Mouse (Mus musculus) embryonic facial prominence, embryonic 14.5 days (tissue): ENCODE measurements around the gene Gm20388. TPM values are rescaled to one million over a fixed set of nuclear protein-coding genes. Genes with fewer than 3 reads are reported as not detected.

Experiments used
- ATAC-seq: fragments of 200-750 bp; cut with Nextera tagmentation; 2 replicates; pipeline ENCODE4 v1.8.0; 2017; ENCODE audit warnings: low read depth, moderate number of reproducible peaks, moderate TSS enrichment
- DNase-seq: peaks from one replicate; pipeline ENCODE4 v3.0.0-alpha.2; 2015; ENCODE audit warnings: low spot score
- H3K27ac ChIP-seq: fragments of 300-500 bp; sonication (generic); replicated peaks from 2 replicates; pipeline ENCODE4 v1.5.1; 2014; ENCODE audit warnings: low read depth, mild to moderate bottlenecking, low read length, moderate library complexity
- H3K27me3 ChIP-seq: fragments of 300-500 bp; sonication (generic); replicated peaks from 2 replicates; pipeline ENCODE4 v1.6.1; 2014; ENCODE audit warnings: low read length; ENCODE audit not compliant: control insufficient read depth, insufficient read depth
- H3K36me3 ChIP-seq: fragments of 300-500 bp; sonication (generic); 2 replicates; pipeline ENCODE4 v1.6.1; 2014; ENCODE audit warnings: low read length, mixed read lengths; ENCODE audit not compliant: control insufficient read depth, insufficient read depth
- H3K4me1 ChIP-seq: fragments of 300-500 bp; sonication (generic); 2 replicates; pipeline ENCODE4 v1.6.1; 2014; ENCODE audit warnings: antibody characterized with exemption, low read length; ENCODE audit not compliant: control insufficient read depth, insufficient read depth
- H3K4me2 ChIP-seq: fragments of 300-500 bp; sonication (generic); 2 replicates; pipeline ENCODE4 v1.6.1; 2014; ENCODE audit warnings: low read depth, mild to moderate bottlenecking, low read length, moderate library complexity, mixed read lengths
- H3K4me3 ChIP-seq: fragments of 300-500 bp; sonication (generic); 2 replicates; pipeline ENCODE4 v1.5.1; 2014; ENCODE audit warnings: low read depth, mild to moderate bottlenecking, low read length
- H3K9ac ChIP-seq: fragments of 300-500 bp; sonication (generic); 2 replicates; pipeline ENCODE4 v1.6.1; 2014; ENCODE audit warnings: low read depth, mild to moderate bottlenecking, low read length, moderate library complexity, mixed read lengths
- H3K9me3 ChIP-seq: fragments of 300-500 bp; sonication (generic); 2 replicates; pipeline ENCODE4 v1.6.1; 2016; ENCODE audit warnings: low read length; ENCODE audit not compliant: control insufficient read depth
- WGBS: fragments of 180-500 bp; shearing (Covaris S2); extraction: QIAGEN DNeasy Blood & Tissue Kit; methylation state at CpG from one replicate; pipeline ENCODE4 v1.1.7; 2014; 5-methylcytosine and 5-hydroxymethylcytosine counted together
- polyA plus RNA-seq: library from polyadenylated mRNA; unstranded; fragments of >200 nt; fragmentation: Nextera tagmentation; extraction: Ambion mirVana; gene quantifications from 2 replicates; pipeline ENCODE4 v1.2.1, GENCODE M21; 2014

The Gm20388 gene
- polyA plus RNA-seq, 1 experiment from 2014 or later: not detected

- Histone ChIP-seq H3K4me1 (no peaks in the 10 kb centered on the region), H3K27ac (no peak overlapping the region), H3K4me2 (no peak overlapping the region), H3K4me3 (no peak overlapping the region), H3K9ac (no peak overlapping the region), H3K27me3 (no peaks in the 10 kb centered on the region), H3K36me3 (no peaks in the 10 kb centered on the region), H3K9me3 (no peaks in the 10 kb centered on the region)
- 79% methylated on average over 5 of the region's 5 CpGs for WGBS
- DNase-seq (no peak), ATAC-seq (no peak)
Observed at GRCm38 (mm10) chr8:124146286-124146685, 4235.6 kb downstream of the Gm20388 start.

GRCm38 (mm10) chr8:124150009-124150408, 4239.4 kb downstream of the Gm20388 start:
- WGBS: 64% methylated on average over 11 of the region's 11 CpGs
- ATAC-seq (no peak), DNase-seq (peak; percentile 33)
- Histone ChIP-seq H3K4me3 (no peak overlapping the region), H3K9ac (no peak overlapping the region), H3K9me3 (no peaks in the 10 kb centered on the region), H3K4me2 (no peak overlapping the region), H3K4me1 (no peaks in the 10 kb centered on the region), H3K27me3 (no peaks in the 10 kb centered on the region), H3K27ac (no peak overlapping the region), H3K36me3 (no peaks in the 10 kb centered on the region)

GRCm38 (mm10) chr8:124150536-124150935, 4239.9 kb downstream of the Gm20388 start:
- WGBS: 73% methylated on average over 5 of the region's 5 CpGs
- no peak overlapping the region for H3K27ac ChIP-seq

GRCm38 (mm10) chr8:124151881-124152280, 4241.2 kb downstream of the Gm20388 start:
- ATAC-seq (no peak), DNase-seq (no peak)
- no peaks in the 10 kb centered on the region for H3K36me3 ChIP-seq
- H3K4me1 ChIP-seq: no peaks in the 10 kb centered on the region
- H3K27ac ChIP-seq: no peak overlapping the region
- H3K9ac ChIP-seq: no peak overlapping the region
- no peak overlapping the region for H3K4me3 ChIP-seq
- WGBS: 73% methylated on average over 6 of the region's 6 CpGs
- H3K27me3 ChIP-seq: no peaks in the 10 kb centered on the region
- no peaks in the 10 kb centered on the region for H3K9me3 ChIP-seq
- H3K4me2 ChIP-seq: no peak overlapping the region

More at GRCm38 (mm10) chr8:124150536-124150935, 4239.9 kb downstream of the Gm20388 start:
- DNase-seq (no peak), ATAC-seq (no peak)
- no peak overlapping the region for H3K4me2 ChIP-seq
- H3K36me3 ChIP-seq: no peaks in the 10 kb centered on the region
- H3K9me3 ChIP-seq: no peaks in the 10 kb centered on the region
- no peak overlapping the region for H3K9ac ChIP-seq
- H3K4me1 ChIP-seq: no peaks in the 10 kb centered on the region
- H3K27me3 ChIP-seq: no peaks in the 10 kb centered on the region
- no peak overlapping the region for H3K4me3 ChIP-seq

- Histone ChIP-seq H3K9ac (no peak overlapping the region), H3K36me3 (no peaks in the 10 kb centered on the region), H3K27ac (no peak overlapping the region), H3K9me3 (no peaks in the 10 kb centered on the region), H3K4me1 (no peaks in the 10 kb centered on the region), H3K4me3 (no peak overlapping the region), H3K27me3 (no peaks in the 10 kb centered on the region), H3K4me2 (no peak overlapping the region)
- WGBS: 89% methylated on average over 8 of the region's 8 CpGs
- DNase-seq (no peak), ATAC-seq (no peak)
Observed at GRCm38 (mm10) chr8:124152771-124153170, 4242.1 kb downstream of the Gm20388 start.

- H3K9me3 ChIP-seq: no peaks in the 10 kb centered on the region
Observed at GRCm38 (mm10) chr8:124156324-124156723, 4245.7 kb downstream of the Gm20388 start.

GRCm38 (mm10) chr8:124161683-124162082, 4251.0 kb downstream of the Gm20388 start:
- H3K27ac ChIP-seq: no peak overlapping the region
- no peaks in the 10 kb centered on the region for H3K36me3 ChIP-seq
- 71% methylated on average over 5 of the region's 5 CpGs for WGBS
- no peaks in the 10 kb centered on the region for H3K9me3 ChIP-seq
- H3K4me1 ChIP-seq: no peaks in the 10 kb centered on the region
- no peaks in the 10 kb centered on the region for H3K27me3 ChIP-seq
- ATAC-seq (no peak), DNase-seq (no peak)
- no peak overlapping the region for H3K9ac ChIP-seq
- H3K4me3 ChIP-seq: no peak overlapping the region
- no peak overlapping the region for H3K4me2 ChIP-seq

More at GRCm38 (mm10) chr8:124156324-124156723, 4245.7 kb downstream of the Gm20388 start:
- Histone ChIP-seq H3K9ac (no peak overlapping the region), H3K4me1 (no peaks in the 10 kb centered on the region), H3K27me3 (no peaks in the 10 kb centered on the region), H3K36me3 (no peaks in the 10 kb centered on the region), H3K27ac (no peak overlapping the region), H3K4me2 (no peak overlapping the region), H3K4me3 (no peak overlapping the region)
- 85% methylated on average over 7 of the region's 7 CpGs for WGBS
- DNase-seq (no peak), ATAC-seq (no peak)

- H3K4me2 ChIP-seq: no peak overlapping the region
- 74% methylated on average over 5 of the region's 5 CpGs for WGBS
- no peak for ATAC-seq
Observed at GRCm38 (mm10) chr8:124163258-124163657, 4252.6 kb downstream of the Gm20388 start.

GRCm38 (mm10) chr8:124169749-124170148, 4259.1 kb downstream of the Gm20388 start:
- Histone ChIP-seq H3K27me3 (no peaks in the 10 kb centered on the region), H3K9ac (no peak overlapping the region), H3K4me1 (peaks cover 24% of the 10 kb centered on the region), H3K4me2 (no peak overlapping the region), H3K27ac (no peak overlapping the region), H3K9me3 (no peaks in the 10 kb centered on the region), H3K36me3 (no peaks in the 10 kb centered on the region), H3K4me3 (no peak overlapping the region)
- ATAC-seq (no peak), DNase-seq (peak; percentile 50)
- 65% methylated on average over 7 of the region's 7 CpGs for WGBS

More at GRCm38 (mm10) chr8:124163258-124163657, 4252.6 kb downstream of the Gm20388 start:
- Histone ChIP-seq H3K27me3 (no peaks in the 10 kb centered on the region), H3K36me3 (no peaks in the 10 kb centered on the region), H3K4me1 (no peaks in the 10 kb centered on the region), H3K4me3 (no peak overlapping the region), H3K9me3 (no peaks in the 10 kb centered on the region), H3K27ac (no peak overlapping the region), H3K9ac (no peak overlapping the region)
- no peak for DNase-seq
